Mouse (Mus musculus): ENCODE data around the gene Gm6482. TPM values are rescaled to one million over a fixed set of nuclear protein-coding genes. Genes with fewer than 3 reads are reported as not detected.

Gene Gm6482
- not detected for total RNA-seq (2023)

GRCm38 (mm10) chr14:41408181-41408580 lies at the start of gene Gm6482:
Gene Gm6482 (minus strand): TSS chr14:41408281.

GRCm38 (mm10) chr14:41453418-41453817 lies 45.3 kb upstream of the Gm6482 start, which contains the start of gene Gm7954:
Gene Gm7954 (minus strand): TSS chr14:41453518.

GRCm38 (mm10) chr14:41386279-41386678 lies 21.8 kb downstream of the Gm6482 start, which contains the start of gene Gm7945:
Gene Gm7945 (minus strand): TSS chr14:41386379.

Other genes with a start within 250 kb of the Gm6482 start
- not detected for gene Sftpd, start 223.1 kb downstream of the Gm6482 start, total RNA-seq (2023)
- gene Gm2832, start 129.5 kb downstream of the Gm6482 start, total RNA-seq (2023) = not detected
- not detected for gene Gm5798, start 59.7 kb downstream of the Gm6482 start, total RNA-seq (2023)
- gene Gm7945, start 21.9 kb downstream of the Gm6482 start, total RNA-seq (2023) = not detected
- gene Gm7954, start 45.2 kb upstream of the Gm6482 start, total RNA-seq (2023) = not detected
- not detected for gene Gm3486, start 81.2 kb upstream of the Gm6482 start, total RNA-seq (2023)
- gene Gm7970, start 147.3 kb upstream of the Gm6482 start, total RNA-seq (2023) = not detected
- gene 1700049E17Rik2, start 164.9 kb upstream of the Gm6482 start, total RNA-seq (2023) = not detected
- not detected for gene Gm3072, start 216.3 kb upstream of the Gm6482 start, total RNA-seq (2023)
- gene Gm3676, start 238.2 kb upstream of the Gm6482 start, total RNA-seq (2023) = not detected